In genomic region chr17:31827206-31827605, GRCm38 (mm10) we compare ENCODE assay signal across 9 mouse cellular contexts. TPM values are rescaled to one million over a fixed set of nuclear protein-coding genes. Genes with fewer than 3 reads are reported as not detected.
DNase-seq lines count a peak whose midpoint lies in the region; ATAC-seq lines count a peak whose summit lies in the region.
"Had no signal": no experiment of that assay in that cellular context is flagged by ENCODE, and none has a peak within 500 bp of the region (broad histone marks: within the 10 kb centered on the region; RNA-seq: fewer than 3 reads in every experiment).

No protein-coding gene starts in this region.

- H3K27me3 ChIP-seq in embryonic facial prominence, embryonic 15.5 days: no peaks in the 10 kb centered on the region
- no peaks in the 10 kb centered on the region for H3K27me3 ChIP-seq in heart, embryonic 16.5 days (ENCODE audit: control insufficient read depth, insufficient read depth, low read length)
- H3K27me3 ChIP-seq in midbrain, embryonic 14.5 days (ENCODE audit: control insufficient read depth, insufficient read depth, low read length): no peaks in the 10 kb centered on the region

- H3K9ac ChIP-seq in embryonic facial prominence, embryonic 15.5 days: no peak overlapping the region
- peak overlapping the region; percentile 2; the same call in 1 of the 2 replicates for H3K9ac ChIP-seq in heart, embryonic 16.5 days (ENCODE audit: low read length)
- no peak overlapping the region for H3K9ac ChIP-seq in midbrain, embryonic 14.5 days (replicated peaks; ENCODE audit: low read length)

- WGBS in embryonic facial prominence, embryonic 15.5 days: 26% methylated on average over 5 of the region's 5 CpGs
- 13% methylated on average over 5 of the region's 5 CpGs for WGBS in heart, embryonic 16.5 days
- 61% methylated on average over 5 of the region's 5 CpGs for WGBS in midbrain, embryonic 14.5 days

- no peaks in the 10 kb centered on the region for H3K9me3 ChIP-seq in embryonic facial prominence, embryonic 15.5 days (replicated peaks)
- no peaks in the 10 kb centered on the region for H3K9me3 ChIP-seq in heart, embryonic 16.5 days (replicated peaks; ENCODE audit: control insufficient read depth, low read length)
- no peaks in the 10 kb centered on the region for H3K9me3 ChIP-seq in midbrain, embryonic 14.5 days (ENCODE audit: control insufficient read depth, low read length)

- ATAC-seq in embryonic facial prominence, embryonic 15.5 days (ENCODE audit: insufficient number of reproducible peaks, low FRiP score, low TSS enrichment, low read depth): peak; percentile 79
- peak; percentile 91 for ATAC-seq in heart, embryonic 16.5 days (replicated peaks; ENCODE audit: extremely low read depth, insufficient read depth, low FRiP score)
- no peak for ATAC-seq in midbrain, embryonic 14.5 days (ENCODE audit: low FRiP score, low TSS enrichment)

- H3K36me3 ChIP-seq in embryonic facial prominence, embryonic 15.5 days: no peaks in the 10 kb centered on the region
- H3K36me3 ChIP-seq in heart, embryonic 16.5 days (ENCODE audit: control insufficient read depth, insufficient read depth): no peaks in the 10 kb centered on the region
- H3K36me3 ChIP-seq in midbrain, embryonic 14.5 days (ENCODE audit: control insufficient read depth, insufficient read depth, low read length): no peaks in the 10 kb centered on the region

- intact Hi-C loops in left cerebral cortex, postnatal 4 days (cut with DNase I): no loop called here

- H3K27ac ChIP-seq in embryonic facial prominence, embryonic 15.5 days (replicated peaks): peak overlapping the region; percentile 78
- peak overlapping the region; percentile 89 for H3K27ac ChIP-seq in heart, embryonic 16.5 days (ENCODE audit: low read length)
- H3K27ac ChIP-seq in midbrain, embryonic 14.5 days (replicated peaks; ENCODE audit: low read depth, low read length): peak overlapping the region; percentile 46

- H3K4me2 ChIP-seq in embryonic facial prominence, embryonic 15.5 days (replicated peaks): no peak overlapping the region
- H3K4me2 ChIP-seq in heart, embryonic 16.5 days (ENCODE audit: low read depth, low read length): no peak overlapping the region
- H3K4me2 ChIP-seq in midbrain, embryonic 14.5 days (ENCODE audit: low read length): no peak overlapping the region

- peak; percentile 75 for DNase-seq in left cerebral cortex, postnatal 4 days
- no peak for DNase-seq in left cerebral cortex, adult 8-10 months (ENCODE audit: low spot score in 2 of 2)
- DNase-seq in kidney, postnatal 10 days: peak; percentile 92
- DNase-seq in midbrain, embryonic 14.5 days: peak; percentile 73
- DNase-seq in cerebellum, adult 11 months: no peak
- DNase-seq in layer of hippocampus, adult 8-10 months (ENCODE audit: low spot score in 2 of 2): no peak

- H3K4me3 ChIP-seq in embryonic facial prominence, embryonic 15.5 days (replicated peaks): no peak overlapping the region
- H3K4me3 ChIP-seq in heart, embryonic 16.5 days (ENCODE audit: low read length): no peak overlapping the region
- H3K4me3 ChIP-seq in midbrain, embryonic 14.5 days (replicated peaks; ENCODE audit: low read depth, low read length): no peak overlapping the region
- H3K4me3 ChIP-seq: erythroblast, embryonic 14.5 days had no signal

- H3K4me1 ChIP-seq in embryonic facial prominence, embryonic 15.5 days: peaks cover 48% of the 10 kb centered on the region
- peaks cover 20% of the 10 kb centered on the region for H3K4me1 ChIP-seq in heart, embryonic 16.5 days (ENCODE audit: control insufficient read depth, insufficient read depth, low read length)
- H3K4me1 ChIP-seq in midbrain, embryonic 14.5 days (ENCODE audit: control insufficient read depth, insufficient read depth, low read length): no peaks in the 10 kb centered on the region

RNA-seq across cellular contexts. Expression of gene Sik1, which starts 28.4 kb away (rescaled TPM):
- 10 to 100 TPM; 34.7 to 39.7 TPM for total RNA-seq in left cerebral cortex, postnatal 4 days (2021)
- 10 to 100 TPM; 14.3 to 21.7 (median 18.2) TPM for total RNA-seq in left cerebral cortex, adult 8-10 months (2022)
- polyA plus RNA-seq in embryonic facial prominence, embryonic 15.5 days (2015; fragmentation: Nextera tagmentation; extraction: Ambion mirVana): 33.6 and 35.5 TPM in 2 replicates
- polyA plus RNA-seq in heart, embryonic 16.5 days (2015; fragmentation: Nextera tagmentation; extraction: Ambion mirVana): 13.0 and 18.6 TPM in 2 replicates
- polyA plus RNA-seq in midbrain, embryonic 14.5 days (2014; fragmentation: Nextera tagmentation; extraction: Ambion mirVana): 15.3 and 19.3 TPM in 2 replicates
- total RNA-seq in layer of hippocampus, adult 8-10 months (2022): 10 to 100 TPM; 13.2 to 22.2 (median 15.4) TPM

Comparison
In these comparisons a context has a peak if more than half of its experiments do, and no peak if none do; other contexts are left out.
1. DNase-seq: peak in left cerebral cortex, postnatal 4 days (single experiment), kidney, postnatal 10 days (single experiment) and midbrain, embryonic 14.5 days (single experiment); none in left cerebral cortex, adult 8-10 months (0 of 2), cerebellum, adult 11 months (single experiment) and layer of hippocampus, adult 8-10 months (0 of 2).
2. Peak in every context shown above with its lines, with median percentiles within 50 percentile points of each other: H3K27ac ChIP-seq.